Mouse (Mus musculus) stomach, embryonic 14.5 days (tissue): ENCODE results near the gene Ovgp1. TPM values are rescaled to one million over a fixed set of nuclear protein-coding genes. Genes with fewer than 3 reads are reported as not detected.
"Not testable (repeated sequence)": the region's sequence is repeated elsewhere in the genome, so short reads cannot be mapped to it uniquely, and the experiment has no call there.

ENCODE experiments used
- ATAC-seq: fragments of 200-750 bp; cut with Nextera tagmentation; 2 replicates; pipeline ENCODE4 v1.8.0; 2017; ENCODE audit warnings: low read depth, moderate TSS enrichment; ENCODE audit not compliant: insufficient number of reproducible peaks, insufficient read depth, low FRiP score
- H3K27ac ChIP-seq: fragments of 300-500 bp; sonication (generic); 2 replicates; pipeline ENCODE4 v1.5.1; 2014; ENCODE audit warnings: mild to moderate bottlenecking, low read length, moderate library complexity, mixed read lengths
- H3K27me3 ChIP-seq: fragments of 300-500 bp; sonication (generic); 2 replicates; pipeline ENCODE4 v1.6.1; 2014; ENCODE audit warnings: low read length, control low read depth, mixed read lengths; ENCODE audit not compliant: control insufficient read depth, insufficient read depth
- H3K36me3 ChIP-seq: fragments of 300-500 bp; sonication (generic); 2 replicates; pipeline ENCODE4 v1.6.1; 2014; ENCODE audit warnings: mild to moderate bottlenecking, control low read depth, low read length, moderate library complexity, mixed read lengths; ENCODE audit not compliant: control insufficient read depth, insufficient read depth
- H3K4me1 ChIP-seq: fragments of 300-500 bp; sonication (generic); 2 replicates; pipeline ENCODE4 v1.6.1; 2014; ENCODE audit warnings: low read length, control low read depth, mixed read lengths; ENCODE audit not compliant: control insufficient read depth, insufficient read depth
- H3K4me2 ChIP-seq: fragments of 300-500 bp; sonication (generic); replicated peaks from 2 replicates; pipeline ENCODE4 v1.6.1; 2014; ENCODE audit warnings: low read depth, low read length, control low read depth
- H3K4me3 ChIP-seq: fragments of 300-500 bp; sonication (generic); 2 replicates; pipeline ENCODE4 v1.5.1; 2014; ENCODE audit warnings: low read depth, low read length, control low read depth
- H3K9ac ChIP-seq: fragments of 300-500 bp; sonication (generic); replicated peaks from 2 replicates; pipeline ENCODE4 v1.6.1; 2014; ENCODE audit warnings: low read depth, mild to moderate bottlenecking, control low read depth, low read length, moderate library complexity, mixed read lengths
- H3K9me3 ChIP-seq: fragments of 300-500 bp; sonication (generic); 2 replicates; pipeline ENCODE4 v1.6.1; 2016; ENCODE audit warnings: low read depth, low read length, control low read depth; ENCODE audit not compliant: control insufficient read depth
- WGBS: fragments of 180-500 bp; shearing (Covaris S2); extraction: QIAGEN DNeasy Blood & Tissue Kit; methylation state at CpG from one replicate; pipeline ENCODE4 v1.1.7; 2014; 5-methylcytosine and 5-hydroxymethylcytosine counted together
- polyA plus RNA-seq: library from polyadenylated mRNA; unstranded; fragments of >200 nt; fragmentation: Nextera tagmentation; extraction: Ambion mirVana; gene quantifications from 2 replicates; pipeline ENCODE4 v1.2.1, GENCODE M21; 2014

The Ovgp1 gene
- polyA plus RNA-seq, 1 experiment from 2014 or later = 2.0 TPM

DNA sequence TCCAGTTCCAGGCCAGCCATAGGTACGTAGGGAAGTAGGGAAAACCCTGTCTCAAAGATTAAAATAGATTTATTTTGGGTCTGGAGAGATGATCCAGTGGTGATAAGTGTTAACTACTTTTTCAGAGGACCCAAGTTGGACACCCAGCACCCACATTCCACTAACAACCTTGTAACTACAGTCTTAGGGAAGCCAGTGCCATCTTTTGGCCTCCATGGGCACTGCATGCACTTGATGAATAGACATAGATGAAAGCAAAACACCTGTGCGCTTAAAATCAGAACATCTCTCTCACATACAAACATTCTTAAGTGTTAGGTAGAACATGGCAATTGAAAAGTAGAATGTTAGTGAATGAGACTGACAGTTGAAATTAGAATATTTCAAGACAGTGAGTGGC is 12.8 kb upstream of the Ovgp1 start:
- 96% methylated on average over 2 of the region's 2 CpGs for WGBS
- Histone ChIP-seq H3K27me3 (no peaks in the 10 kb centered on the region), H3K4me3 (peak overlapping the region; percentile 88; the same call in 1 of the 2 replicates), H3K4me1 (peaks cover 19% of the 10 kb centered on the region), H3K36me3 (peaks cover 44% of the 10 kb centered on the region), H3K9ac (no peak overlapping the region), H3K4me2 (peak overlapping the region; percentile 91), H3K9me3 (no peaks in the 10 kb centered on the region), H3K27ac (no peak overlapping the region)
- no peak for ATAC-seq

DNA sequence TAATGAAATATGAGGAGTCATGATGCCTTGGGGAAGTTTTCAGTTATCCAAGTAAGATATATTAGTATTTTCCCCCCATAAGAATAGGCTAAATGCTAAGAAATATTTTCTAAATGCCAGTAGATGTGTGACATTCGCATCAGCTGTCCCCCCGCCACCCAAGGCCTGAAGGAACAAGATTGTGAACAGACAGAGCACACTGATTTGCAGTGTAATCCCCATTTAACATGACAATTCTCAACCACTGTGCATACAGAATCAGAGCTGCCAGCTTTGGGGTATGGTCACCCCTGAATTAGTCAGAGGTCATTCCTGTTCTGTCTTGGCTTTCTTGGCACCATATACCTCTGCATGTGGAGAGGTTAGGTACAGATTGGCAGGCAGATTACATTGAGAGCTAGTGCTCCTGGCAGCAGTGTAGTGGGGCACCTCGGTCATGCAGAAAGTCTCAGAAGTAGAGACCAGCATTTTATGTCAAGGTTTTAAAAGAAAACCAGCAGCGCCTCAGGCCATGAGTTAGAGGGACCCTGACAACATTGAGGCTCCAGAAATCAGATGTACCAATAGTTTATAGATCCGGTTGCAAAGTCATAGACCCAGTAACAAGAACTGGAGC is 1.6 kb upstream of the Ovgp1 start:
- Histone ChIP-seq H3K4me1 (no peaks in the 10 kb centered on the region), H3K27ac (no peak overlapping the region), H3K27me3 (no peaks in the 10 kb centered on the region), H3K4me3 (no peak overlapping the region), H3K4me2 (no peak overlapping the region), H3K9ac (no peak overlapping the region), H3K36me3 (peaks cover 25% of the 10 kb centered on the region), H3K9me3 (no peaks in the 10 kb centered on the region)
- no peak for ATAC-seq
- 75% methylated on average over 5 of the region's 5 CpGs for WGBS

DNA sequence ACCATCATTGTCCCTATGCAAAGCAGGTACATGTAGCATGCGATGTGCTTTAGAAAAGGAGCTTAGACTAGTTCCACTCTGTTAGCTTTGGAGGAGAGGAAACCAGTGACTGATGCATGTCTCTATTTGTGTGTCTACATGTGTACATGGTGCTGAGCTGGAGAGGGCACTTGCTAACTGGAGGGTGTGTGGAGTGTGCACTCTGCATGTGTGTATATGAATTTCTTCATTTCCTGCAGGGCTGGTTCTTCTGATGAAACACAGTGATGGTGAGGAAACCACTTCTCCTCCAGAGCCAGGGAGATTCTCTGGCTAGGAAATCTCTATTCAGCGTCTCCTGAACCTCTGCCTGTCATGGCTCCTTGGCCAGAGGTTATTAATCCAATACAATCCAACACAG is 663 bp downstream of the Ovgp1 start:
- 89% methylated on average over 2 of the region's 2 CpGs for WGBS
- no peaks in the 10 kb centered on the region for H3K27me3 ChIP-seq

DNA sequence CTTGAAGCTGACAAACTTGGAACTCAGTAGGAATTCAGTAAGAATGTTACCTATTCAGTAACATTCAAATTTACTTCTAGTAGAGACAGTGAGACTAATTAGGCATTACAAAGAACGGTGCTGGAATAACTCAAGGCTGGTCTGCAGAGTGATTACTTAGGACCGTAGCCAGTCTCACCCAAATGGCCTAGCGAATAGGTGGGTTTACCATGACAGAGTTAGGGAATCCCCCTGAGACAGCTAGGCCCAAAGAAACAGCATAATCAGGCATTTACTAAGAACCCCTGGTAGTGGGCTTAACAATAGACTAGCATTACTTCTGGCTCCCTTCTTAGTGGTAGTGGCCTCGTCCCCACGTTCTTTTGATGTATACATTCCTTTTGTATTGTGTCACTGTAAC is 16.1 kb downstream of the Ovgp1 start:
- H3K27ac ChIP-seq, H3K4me3 ChIP-seq, H3K9me3 ChIP-seq, H3K4me1 ChIP-seq, H3K27me3 ChIP-seq, H3K4me2 ChIP-seq, H3K9ac ChIP-seq, H3K36me3 ChIP-seq, ATAC-seq: not testable (repeated sequence)
- 56% methylated on average over 5 of the region's 5 CpGs for WGBS

More for the DNA sequence above, 663 bp downstream of the Ovgp1 start:
- Histone ChIP-seq H3K9me3 (no peaks in the 10 kb centered on the region), H3K4me3 (no peak overlapping the region), H3K9ac (no peak overlapping the region), H3K4me1 (no peaks in the 10 kb centered on the region), H3K27ac (no peak overlapping the region), H3K4me2 (no peak overlapping the region), H3K36me3 (peaks cover 7% of the 10 kb centered on the region; the same call in 1 of the 2 replicates)
- ATAC-seq = no peak

DNA sequence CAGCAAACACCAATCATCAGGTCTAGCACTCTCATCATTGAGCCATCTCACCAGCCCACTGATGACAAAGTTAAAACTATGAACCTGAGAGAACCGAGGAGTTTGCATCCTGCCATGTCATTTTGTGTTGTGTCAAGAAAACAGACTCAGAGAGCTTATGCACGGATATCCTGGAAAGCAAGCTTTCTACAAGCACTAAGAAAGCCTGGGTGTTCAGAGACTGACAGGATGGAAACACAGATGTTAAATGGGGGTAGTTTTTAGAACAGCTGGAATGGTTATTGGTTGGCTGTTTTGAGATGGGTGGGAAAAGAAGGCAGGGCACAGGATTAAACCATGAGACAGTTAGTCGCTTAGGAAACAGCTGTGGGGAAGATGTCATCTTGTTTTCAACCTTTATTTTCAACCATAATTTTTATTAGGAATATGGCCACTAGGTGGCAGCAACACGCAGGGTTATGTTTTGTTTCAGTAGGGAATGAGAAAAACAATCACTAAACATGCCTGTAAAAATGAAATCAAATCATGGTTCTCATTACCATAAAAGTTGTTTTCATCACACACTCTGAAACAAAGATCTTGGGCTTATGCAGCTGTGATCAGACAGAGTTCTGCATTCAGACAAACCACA is 18.3 kb downstream of the Ovgp1 start:
- H3K4me1 ChIP-seq = no peaks in the 10 kb centered on the region
- H3K4me2 ChIP-seq = no peak overlapping the region
- ATAC-seq = no peak
- 25% methylated on average over 4 of the region's 4 CpGs for WGBS
- H3K9me3 ChIP-seq = no peaks in the 10 kb centered on the region
- H3K27ac ChIP-seq = no peak overlapping the region
- no peaks in the 10 kb centered on the region for H3K36me3 ChIP-seq
- H3K4me3 ChIP-seq = no peak overlapping the region
- H3K27me3 ChIP-seq = no peaks in the 10 kb centered on the region
- H3K9ac ChIP-seq = no peak overlapping the region

DNA sequence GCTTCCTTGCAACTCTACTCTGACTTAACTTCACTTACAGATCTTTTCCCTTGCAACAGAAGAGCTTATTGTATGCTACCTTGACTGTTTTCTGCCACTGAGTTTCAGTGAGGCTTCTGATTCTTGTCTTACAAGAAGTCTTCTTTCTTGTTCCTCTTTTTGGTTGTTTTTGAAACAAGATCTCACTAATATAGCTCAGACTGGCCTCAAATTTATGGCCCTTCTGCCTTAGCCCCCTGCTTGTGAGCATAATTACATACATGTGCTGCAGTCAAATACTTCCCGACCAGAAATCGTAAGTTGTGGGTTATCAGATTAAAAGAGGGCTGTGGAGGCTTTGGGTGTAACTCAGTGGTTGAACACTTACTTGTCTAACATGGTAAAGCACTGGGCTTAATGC is 21.2 kb downstream of the Ovgp1 start:
- WGBS = 63% methylated on average over 2 of the region's 2 CpGs
- Histone ChIP-seq H3K36me3 (no peaks in the 10 kb centered on the region), H3K27ac (no peak overlapping the region), H3K27me3 (no peaks in the 10 kb centered on the region), H3K4me3 (no peak overlapping the region), H3K4me2 (no peak overlapping the region), H3K4me1 (no peaks in the 10 kb centered on the region), H3K9ac (no peak overlapping the region), H3K9me3 (no peaks in the 10 kb centered on the region)
- ATAC-seq = no peak

DNA sequence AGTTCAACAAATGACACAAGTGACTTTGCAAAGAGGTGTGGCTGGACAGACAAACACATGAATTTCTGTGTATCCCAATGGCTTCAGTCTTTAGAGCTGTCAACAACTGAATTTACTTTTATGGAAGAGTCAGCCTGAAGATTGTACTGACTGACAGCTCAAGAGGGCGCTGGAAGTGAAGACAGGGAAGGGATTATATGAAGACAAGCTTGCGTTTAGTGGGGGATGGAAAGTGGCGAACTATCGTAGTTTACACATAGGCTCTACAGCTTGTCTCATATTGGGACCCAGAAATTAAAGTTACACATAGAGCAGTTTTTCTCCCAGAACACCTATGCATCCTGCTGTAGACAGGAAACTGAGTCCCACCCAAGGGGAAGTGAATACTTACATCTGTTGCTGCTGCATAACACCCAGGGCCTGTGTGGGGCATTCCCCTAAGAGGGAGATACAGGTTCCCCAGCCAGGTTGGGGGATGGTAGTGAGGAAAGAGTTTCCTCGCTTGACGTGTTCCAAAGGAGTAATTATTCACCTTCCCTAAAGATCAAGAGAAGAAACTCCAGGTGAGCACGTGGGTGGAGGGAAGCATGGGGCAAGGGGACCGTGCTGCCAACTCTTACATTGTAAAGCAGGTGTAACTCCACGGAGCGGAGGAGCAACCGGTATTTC is 27.3 kb downstream of the Ovgp1 start:
- no peaks in the 10 kb centered on the region for H3K36me3 ChIP-seq
- H3K4me1 ChIP-seq = no peaks in the 10 kb centered on the region
- H3K9ac ChIP-seq = no peak overlapping the region
- H3K27ac ChIP-seq = no peak overlapping the region
- no peaks in the 10 kb centered on the region for H3K27me3 ChIP-seq
- no peaks in the 10 kb centered on the region for H3K9me3 ChIP-seq
- 19% methylated on average over 11 of the region's 11 CpGs for WGBS
- H3K4me3 ChIP-seq = no peak overlapping the region
- H3K4me2 ChIP-seq = peak overlapping the region; percentile 28
- ATAC-seq = 0 out of 2 replicates have a peak, but pooled peaks have one; percentile 2

DNA sequence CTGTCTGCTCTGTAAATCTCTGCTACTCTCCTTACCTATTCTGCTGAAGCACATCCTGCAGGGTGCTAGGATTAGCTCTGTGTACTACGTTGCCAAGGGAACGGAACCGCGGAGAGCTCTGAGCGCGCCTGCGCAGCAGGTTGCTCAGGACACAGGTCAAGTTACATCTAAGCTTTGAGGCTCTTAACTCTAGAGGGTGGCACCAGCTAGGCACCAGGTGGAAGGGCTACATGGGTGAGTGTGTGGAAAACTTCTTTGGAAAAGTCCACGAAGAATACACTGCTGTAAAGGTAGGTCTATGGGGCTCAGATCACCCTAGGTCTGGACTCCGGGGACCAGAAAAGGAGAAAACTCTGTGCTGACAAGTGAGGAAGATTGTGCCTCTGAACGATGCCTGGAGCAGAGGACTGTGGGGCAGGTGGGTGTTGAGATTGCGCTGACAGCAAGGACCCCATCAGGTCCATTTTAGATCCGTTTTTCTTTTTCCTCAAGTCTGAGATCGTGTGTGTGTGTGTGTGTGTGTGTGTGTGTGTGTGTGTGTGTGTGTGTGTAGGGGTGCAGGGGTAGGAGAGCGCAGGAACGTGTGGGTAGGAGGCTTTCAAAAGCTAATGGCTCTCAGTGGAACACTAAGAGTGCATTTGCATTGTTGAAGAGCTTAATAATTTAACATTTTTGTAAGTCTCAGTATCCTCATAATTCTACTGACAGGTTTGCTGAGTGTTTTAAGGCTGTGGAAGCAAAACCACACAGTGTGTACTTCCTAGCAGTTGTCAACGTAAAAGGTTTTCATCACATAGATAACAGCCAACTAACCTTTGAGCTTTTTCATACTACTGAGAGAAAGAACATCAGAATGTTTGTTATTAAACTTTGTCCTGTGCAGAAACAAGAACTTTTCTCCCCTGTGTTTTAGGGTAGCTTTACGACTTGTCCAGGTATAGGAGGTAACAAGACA is 28.2 kb downstream of the Ovgp1 start:
- no peaks in the 10 kb centered on the region for H3K27me3 ChIP-seq
- H3K4me2 ChIP-seq = peak overlapping the region; percentile 28
- H3K9ac ChIP-seq = no peak overlapping the region
- no peaks in the 10 kb centered on the region for H3K9me3 ChIP-seq
- peak; percentile 92 for ATAC-seq
- H3K27ac ChIP-seq = no peak overlapping the region
- H3K4me1 ChIP-seq = no peaks in the 10 kb centered on the region
- no peak overlapping the region for H3K4me3 ChIP-seq
- 23% methylated on average over 17 of the region's 17 CpGs for WGBS
- no peaks in the 10 kb centered on the region for H3K36me3 ChIP-seq
